Mouse (Mus musculus): Measurements from ENCODE around the gene Fars2.

GRCm38 (mm10) chr13:36202496-36202895 is 85.3 kb downstream of the Fars2 start:
- TF ChIP-seq CTCF (IDR thresholded peaks at IDR 0.05; ENCODE audit: low read depth) (no peak), EP300 (IDR thresholded peaks at IDR 0.05; ENCODE audit: low read depth) (no peak)

All from liver, postnatal 0 days (tissue).